Mouse (Mus musculus): ENCODE results near the gene Sh3d19. TPM values are rescaled to one million over a fixed set of nuclear protein-coding genes. Genes with fewer than 3 reads are reported as not detected.

The Sh3d19 gene
- total RNA-seq, 2 experiments from 2014 or later: 2.5 to 7.3 TPM

- no peak for ATAC-seq (replicated peaks; ENCODE audit: low FRiP score, poor library complexity, severe bottlenecking)
These were observed 50.7 kb downstream of the Sh3d19 start for GRCm38 (mm10) chr3:86021651-86022050.

- no peak for ATAC-seq (replicated peaks; ENCODE audit: low FRiP score, poor library complexity, severe bottlenecking)
These were observed 53.3 kb downstream of the Sh3d19 start for GRCm38 (mm10) chr3:86024065-86024795.

- no peak for ATAC-seq (replicated peaks; ENCODE audit: low FRiP score, poor library complexity, severe bottlenecking)
These were observed 54.6 kb downstream of the Sh3d19 start for GRCm38 (mm10) chr3:86025341-86026137.

- ATAC-seq (replicated peaks; ENCODE audit: low FRiP score, poor library complexity, severe bottlenecking): no peak
These were observed 57.9 kb downstream of the Sh3d19 start for GRCm38 (mm10) chr3:86028658-86029375.

GRCm38 (mm10) chr3:86030566-86030965, 59.7 kb downstream of the Sh3d19 start:
- no peak for ATAC-seq (replicated peaks; ENCODE audit: low FRiP score, poor library complexity, severe bottlenecking)

GRCm38 (mm10) chr3:86033455-86034090, 62.7 kb downstream of the Sh3d19 start:
- ATAC-seq (replicated peaks; ENCODE audit: low FRiP score, poor library complexity, severe bottlenecking): no peak

GRCm38 (mm10) chr3:86037926-86038484, 67.1 kb downstream of the Sh3d19 start:
- no peak for ATAC-seq (replicated peaks; ENCODE audit: low FRiP score, poor library complexity, severe bottlenecking)

GRCm38 (mm10) chr3:86038648-86039047, 67.7 kb downstream of the Sh3d19 start:
- no peak for ATAC-seq (replicated peaks; ENCODE audit: low FRiP score, poor library complexity, severe bottlenecking)

- ATAC-seq (replicated peaks; ENCODE audit: low FRiP score, poor library complexity, severe bottlenecking): no peak
These were observed 69.6 kb downstream of the Sh3d19 start for GRCm38 (mm10) chr3:86040286-86041201.

- ATAC-seq (replicated peaks; ENCODE audit: low FRiP score, poor library complexity, severe bottlenecking): no peak
These were observed 76.9 kb downstream of the Sh3d19 start for GRCm38 (mm10) chr3:86047686-86048408.

- ATAC-seq (replicated peaks; ENCODE audit: low FRiP score, poor library complexity, severe bottlenecking): no peak
These were observed 78.1 kb downstream of the Sh3d19 start for GRCm38 (mm10) chr3:86049041-86049440.

GRCm38 (mm10) chr3:86056678-86057077, 85.8 kb downstream of the Sh3d19 start:
- no peak for ATAC-seq (replicated peaks; ENCODE audit: low FRiP score, poor library complexity, severe bottlenecking)

- ATAC-seq (replicated peaks; ENCODE audit: low FRiP score, poor library complexity, severe bottlenecking): no peak
These were observed 86.7 kb downstream of the Sh3d19 start for GRCm38 (mm10) chr3:86057436-86058095.

GRCm38 (mm10) chr3:86069646-86070250, 98.8 kb downstream of the Sh3d19 start:
- no peak for ATAC-seq (replicated peaks; ENCODE audit: low FRiP score, poor library complexity, severe bottlenecking)

GRCm38 (mm10) chr3:86070799-86071198, 99.9 kb downstream of the Sh3d19 start:
- no peak for ATAC-seq (replicated peaks; ENCODE audit: low FRiP score, poor library complexity, severe bottlenecking)

GRCm38 (mm10) chr3:86072066-86072465, 101.2 kb downstream of the Sh3d19 start:
- no peak for ATAC-seq (replicated peaks; ENCODE audit: low FRiP score, poor library complexity, severe bottlenecking)

GRCm38 (mm10) chr3:86072889-86073288, 102.0 kb downstream of the Sh3d19 start:
- no peak for ATAC-seq (replicated peaks; ENCODE audit: low FRiP score, poor library complexity, severe bottlenecking)

All from erythroid progenitor cell, adult 5-6 weeks (primary cell).